Mouse (Mus musculus): ENCODE measurements at regions not wholly inside any gene's neighbourhood (a gene's known extent, or its start where the extent isn't known, plus 50 kb on each side); places are given as distances from the start of the nearest gene placed in this dataset.
"Not testable (repeated sequence)": the region's sequence is repeated elsewhere in the genome, so short reads cannot be mapped to it uniquely, and the experiment has no call there.

GRCm38 (mm10) chr2:114353876-114354275, 152.6 kb upstream of the Zfp770 start:
- TF ChIP-seq POLR2A (IDR thresholded peaks at IDR 0.05; ENCODE audit: extremely low read depth, insufficient read depth, low read length); CTCF (IDR thresholded peaks at IDR 0.05; ENCODE audit: low read depth, low read length): not testable (repeated sequence)

Data from liver, adult 2 months (tissue).